Mouse (Mus musculus) bone marrow, adult 2 months (tissue): ENCODE data around the gene Jph4. TPM values are rescaled to one million over a fixed set of nuclear protein-coding genes. Genes with fewer than 3 reads are reported as not detected.

Source experiments
- H3K27ac ChIP-seq: fragments of 200-500 bp; 2 replicates; pipeline ENCODE4 v1.5.1; 2012; ENCODE audit warnings: low read depth, mild to moderate bottlenecking, control low read depth, inconsistent platforms, low read length; ENCODE audit not compliant: control insufficient read depth, poor library complexity, insufficient read depth
- H3K4me1 ChIP-seq: fragments of 200-500 bp; 2 replicates; pipeline ENCODE4 v1.6.1; 2011; ENCODE audit warnings: low read length; ENCODE audit not compliant: control insufficient read depth, insufficient read depth
- H3K4me3 ChIP-seq: fragments of 200-500 bp; replicated peaks from 2 replicates; pipeline ENCODE3; 2011; ENCODE audit warnings: mild to moderate bottlenecking, low read depth, low read length, control low read depth; ENCODE audit not compliant: control insufficient read depth
- CTCF ChIP-seq: fragments of 200-500 bp; IDR thresholded peaks from 2 replicates; pipeline ENCODE4 v1.5.1; 2011; ENCODE audit warnings: low read length, control low read depth; ENCODE audit not compliant: control insufficient read depth, insufficient read depth
- POLR2A ChIP-seq: fragments of 200-500 bp; IDR thresholded peaks from 2 replicates; pipeline ENCODE4 v1.6.1; 2011; ENCODE audit warnings: low read depth, mild to moderate bottlenecking, control low read depth, low read length, borderline replicate concordance; ENCODE audit not compliant: control insufficient read depth
- WGBS: fragments of 180-500 bp; shearing (Covaris S2); methylation state at CpG from one replicate; pipeline ENCODE4 v1.1.7; 2018; 5-methylcytosine and 5-hydroxymethylcytosine counted together
- polyA plus RNA-seq: library from polyadenylated mRNA; stranded (reverse); fragments of >200 nt; gene quantifications from 2 replicates; pipeline ENCODE4 v1.2.4, GENCODE M21; 2011; ENCODE audit warnings: low replicate concordance; ENCODE audit not compliant: missing spikeins, insufficient read depth, insufficient read length

Gene Jph4
- polyA plus RNA-seq, 1 experiment: not detected

- Histone ChIP-seq H3K27ac (no peak overlapping the region), H3K4me1 (no peaks in the 10 kb centered on the region), H3K4me3 (no peak overlapping the region)
- WGBS: 83% methylated on average over 6 of the region's 6 CpGs
- TF ChIP-seq CTCF (no peak), POLR2A (no peak)
Observed at GRCm38 (mm10) chr14:55083481-55083880, 33.3 kb downstream of the Jph4 start.

- Histone ChIP-seq H3K4me3 (no peak overlapping the region), H3K4me1 (no peaks in the 10 kb centered on the region), H3K27ac (no peak overlapping the region)
- no peak for TF ChIP-seq POLR2A
- no peak for TF ChIP-seq CTCF
- WGBS: 83% methylated on average over 5 of the region's 5 CpGs
Observed at GRCm38 (mm10) chr14:55081105-55081504, 35.6 kb downstream of the Jph4 start.

GRCm38 (mm10) chr14:55079214-55079970 lies 37.3 kb downstream of the Jph4 start:
- WGBS: 31% methylated on average over 8 of the region's 8 CpGs
- Histone ChIP-seq H3K4me3 (no peak overlapping the region), H3K27ac (no peak overlapping the region), H3K4me1 (no peaks in the 10 kb centered on the region)
- peak; percentile 89 for TF ChIP-seq CTCF
- TF ChIP-seq POLR2A: no peak

- no peak overlapping the region for H3K4me3 ChIP-seq
- H3K4me1 ChIP-seq: no peaks in the 10 kb centered on the region
- whole genome bisulfite sequencing: 11% methylated on average over 23 of the region's 23 CpGs
- TF ChIP-seq CTCF (no peak), POLR2A (no peak)
- no peak overlapping the region for H3K27ac ChIP-seq
Observed at GRCm38 (mm10) chr14:55078366-55078989, 38.3 kb downstream of the Jph4 start.

- no peaks in the 10 kb centered on the region for H3K4me1 ChIP-seq
- no peak for TF ChIP-seq CTCF
- no peak for TF ChIP-seq POLR2A
- H3K4me3 ChIP-seq: no peak overlapping the region
- 63% methylated on average over 15 of the region's 15 CpGs for WGBS
- H3K27ac ChIP-seq: no peak overlapping the region
Observed at GRCm38 (mm10) chr14:55077481-55078365, 39.0 kb downstream of the Jph4 start.

GRCm38 (mm10) chr14:55076956-55077355 lies 39.8 kb downstream of the Jph4 start:
- Histone ChIP-seq H3K27ac (no peak overlapping the region), H3K4me1 (no peaks in the 10 kb centered on the region), H3K4me3 (no peak overlapping the region)
- WGBS: 62% methylated on average over 3 of the region's 3 CpGs
- no peak for TF ChIP-seq POLR2A
- TF ChIP-seq CTCF: no peak

GRCm38 (mm10) chr14:55076224-55076623 lies 40.5 kb downstream of the Jph4 start:
- no peak overlapping the region for H3K4me3 ChIP-seq
- H3K4me1 ChIP-seq: no peaks in the 10 kb centered on the region
- no peak overlapping the region for H3K27ac ChIP-seq
- WGBS: 55% methylated on average over 6 of the region's 6 CpGs
- no peak for TF ChIP-seq CTCF
- no peak for TF ChIP-seq POLR2A

GRCm38 (mm10) chr14:55074416-55074815 lies 42.3 kb downstream of the Jph4 start:
- Histone ChIP-seq H3K4me1 (no peaks in the 10 kb centered on the region), H3K4me3 (no peak overlapping the region), H3K27ac (no peak overlapping the region)
- TF ChIP-seq POLR2A (no peak), CTCF (no peak)
- WGBS: 86% methylated on average over 12 of the region's 12 CpGs
